12 mouse cellular contexts compared by ENCODE assay signal in the genomic region with DNA sequence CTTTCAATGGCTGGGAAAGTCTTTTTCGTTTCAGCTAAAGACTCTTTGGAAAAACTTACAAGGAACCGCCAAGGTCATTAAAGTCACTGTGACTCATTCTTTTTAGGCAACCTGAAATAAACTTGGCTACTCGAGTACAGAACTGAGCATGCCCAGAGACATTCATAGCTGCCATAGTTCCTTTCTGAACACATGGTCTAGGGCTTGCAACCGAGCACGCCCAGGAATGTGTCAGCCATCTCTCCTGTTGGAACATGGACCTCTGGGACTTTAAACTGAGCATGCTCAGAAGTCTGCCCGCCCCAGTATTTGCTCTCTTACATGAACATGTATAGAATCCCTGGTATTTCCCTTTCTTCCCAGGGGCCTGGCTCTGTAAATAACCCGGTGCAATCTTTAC. TPM values are rescaled to one million over a fixed set of nuclear protein-coding genes. Genes with fewer than 3 reads are reported as not detected.
DNase-seq lines count a peak whose midpoint lies in the region.
"Had no signal": no experiment of that assay in that cellular context is flagged by ENCODE, and none has a peak within 500 bp of the region (broad histone marks: within the 10 kb centered on the region; RNA-seq: fewer than 3 reads in every experiment).

No protein-coding gene starts in this region.

- 0 out of 2 replicates have a peak overlapping the region, but pooled peaks have one; percentile 29 for H3K27ac ChIP-seq in heart, embryonic 10.5 days
- H3K27ac ChIP-seq: liver, embryonic 14.5 days had no signal

- WGBS in heart, embryonic 10.5 days, result 71% methylated on average over 7 of the region's 7 CpGs

- H3K9me3 ChIP-seq in heart, embryonic 10.5 days, result no peaks in the 10 kb centered on the region

- intact Hi-C loops in heart, postnatal 25 days (cut with DNase I), result no loop called here
- intact Hi-C loops in heart, postnatal 10 days (cut with DNase I), result no loop called here
- intact Hi-C loops in left cerebral cortex, postnatal 14 days (cut with DNase I), result no loop called here

- DNase-seq in heart, embryonic 10.5 days (ENCODE audit: low spot score), result no peak
- no peak for DNase-seq in heart, postnatal 25 days (ENCODE audit: low spot score)
- DNase-seq in 3134 (ENCODE audit: extremely low read depth, insufficient read length, low spot score), result peak; percentile 49
- peak; percentile 7 for DNase-seq in Muller cell, postnatal 12 days (ENCODE audit: inconsistent ontology term)
- peak; percentile 59 to 60 for DNase-seq in heart, postnatal 10 days
- DNase-seq in left cerebral cortex, postnatal 14 days (ENCODE audit: low spot score in 2 of 2), result no peak
- DNase-seq in left cerebral cortex, adult 18-20 months (ENCODE audit: low spot score in 2 of 2), result no peak
- no peak for DNase-seq in layer of hippocampus, adult 18-20 months (ENCODE audit: low spot score in 2 of 2)
- DNase-seq: kidney, postnatal 14 days had no signal

- H3K4me3 ChIP-seq in heart, embryonic 10.5 days, result no peak overlapping the region

- no peaks in the 10 kb centered on the region for H3K36me3 ChIP-seq in heart, embryonic 10.5 days

- H3K27me3 ChIP-seq in heart, embryonic 10.5 days (ENCODE audit: insufficient read depth, poor library complexity, severe bottlenecking), result no peaks in the 10 kb centered on the region

- H3K4me1 ChIP-seq in heart, embryonic 10.5 days, result peaks cover 14% of the 10 kb centered on the region

RNA-seq across cellular contexts. Expression of a gene that starts 11.4 kb away (rescaled TPM):
- polyA plus RNA-seq in heart, embryonic 10.5 days (2016; fragmentation: Nextera tagmentation; extraction: Ambion mirVana), result not detected in 2 replicates
- total RNA-seq in heart, postnatal 25 days (2021), result not detected
- not detected for total RNA-seq in heart, postnatal 10 days (2021)
- not detected for total RNA-seq in left cerebral cortex, postnatal 14 days (2021)
- not detected for total RNA-seq in left cerebral cortex, adult 18-20 months (2021)
- total RNA-seq in layer of hippocampus, adult 18-20 months (2021), result not detected
- total RNA-seq: common myeloid progenitor, adult 5-6 weeks; MEL had no signal

RNA-seq across cellular contexts. Expression of a gene that starts 13.0 kb away (rescaled TPM):
- 0.74 and 0.90 TPM in 2 replicates for polyA plus RNA-seq in heart, embryonic 10.5 days (2016; fragmentation: Nextera tagmentation; extraction: Ambion mirVana)
- 1 to 10 TPM; 1.6 to 2.4 TPM for total RNA-seq in heart, postnatal 25 days (2021)
- total RNA-seq in heart, postnatal 10 days (2021), result 1 to 10 TPM; 4.9 to 7.1 TPM
- under 1 TPM; 0.66 to 0.70 TPM for total RNA-seq in left cerebral cortex, postnatal 14 days (2021)
- under 1 TPM; 0.14 to 0.23 TPM for total RNA-seq in left cerebral cortex, adult 18-20 months (2021)
- 1 to 10 TPM; 1.2 to 1.4 TPM for total RNA-seq in layer of hippocampus, adult 18-20 months (2021)
- total RNA-seq: MEL had no signal

Comparison
In these comparisons a context has a peak if more than half of its experiments do, and no peak if none do; other contexts are left out.
1. DNase-seq: peak in 3134 (single experiment), Muller cell, postnatal 12 days (single experiment) and heart, postnatal 10 days (2 of 2); none in heart, embryonic 10.5 days (single experiment), heart, postnatal 25 days (single experiment), left cerebral cortex, postnatal 14 days (0 of 2), left cerebral cortex, adult 18-20 months (0 of 2) and layer of hippocampus, adult 18-20 months (0 of 2).